Mouse (Mus musculus) limb, embryonic 11.5 days (tissue): ENCODE results near the gene Chst11. TPM values are rescaled to one million over a fixed set of nuclear protein-coding genes. Genes with fewer than 3 reads are reported as not detected.

Source experiments
- ATAC-seq: fragments of 200-750 bp; cut with Nextera tagmentation; 2 replicates; pipeline ENCODE4 v1.8.0; 2017; ENCODE audit warnings: low read depth; ENCODE audit not compliant: insufficient number of reproducible peaks, low FRiP score, low TSS enrichment
- DNase-seq: peaks from one replicate; pipeline ENCODE4 v3.0.0-alpha.2; 2015; ENCODE audit warnings: low spot score
- H3K27ac ChIP-seq: fragments of 300-500 bp; sonication (generic); replicated peaks from 2 replicates; pipeline ENCODE4 v1.5.1; 2014; ENCODE audit warnings: low read depth, mild to moderate bottlenecking, low read length
- H3K27me3 ChIP-seq: fragments of 300-500 bp; sonication (generic); 2 replicates; pipeline ENCODE4 v1.6.1; 2014; ENCODE audit warnings: mild to moderate bottlenecking, low read length, mixed read lengths; ENCODE audit not compliant: control insufficient read depth, insufficient read depth
- H3K36me3 ChIP-seq: fragments of 300-500 bp; sonication (generic); 2 replicates; pipeline ENCODE4 v1.6.1; 2014; ENCODE audit warnings: mild to moderate bottlenecking, low read length, moderate library complexity, mixed read lengths; ENCODE audit not compliant: control insufficient read depth, insufficient read depth
- H3K4me1 ChIP-seq: fragments of 300-500 bp; sonication (generic); 2 replicates; pipeline ENCODE4 v1.6.1; 2014; ENCODE audit warnings: low read length, mixed read lengths; ENCODE audit not compliant: control insufficient read depth, insufficient read depth
- H3K4me2 ChIP-seq: fragments of 300-500 bp; sonication (generic); 2 replicates; pipeline ENCODE4 v1.6.1; 2014; ENCODE audit warnings: low read depth, mild to moderate bottlenecking, moderate library complexity; ENCODE audit not compliant: severe bottlenecking
- H3K4me3 ChIP-seq: fragments of 300-500 bp; sonication (generic); 2 replicates; pipeline ENCODE4 v1.5.1; 2014; ENCODE audit warnings: low read depth, low read length
- H3K9ac ChIP-seq: fragments of 300-500 bp; sonication (generic); 2 replicates; pipeline ENCODE4 v1.6.1; 2014; ENCODE audit warnings: mild to moderate bottlenecking, low read length
- H3K9me3 ChIP-seq: fragments of 300-500 bp; sonication (generic); 2 replicates; pipeline ENCODE4 v1.6.1; 2016; ENCODE audit warnings: low read length; ENCODE audit not compliant: control insufficient read depth
- WGBS: fragments of 180-500 bp; shearing (Covaris S2); extraction: QIAGEN DNeasy Blood & Tissue Kit; methylation state at CpG from one replicate; pipeline ENCODE4 v1.1.7; 2014; 5-methylcytosine and 5-hydroxymethylcytosine counted together
- polyA plus RNA-seq: library from polyadenylated mRNA; unstranded; fragments of >200 nt; fragmentation: Nextera tagmentation; extraction: Ambion mirVana; gene quantifications from 2 replicates; pipeline ENCODE4 v1.2.1, GENCODE M21; 2014

Gene Chst11
- polyA plus RNA-seq, 1 experiment from 2014 or later, result 3.0 TPM

DNA sequence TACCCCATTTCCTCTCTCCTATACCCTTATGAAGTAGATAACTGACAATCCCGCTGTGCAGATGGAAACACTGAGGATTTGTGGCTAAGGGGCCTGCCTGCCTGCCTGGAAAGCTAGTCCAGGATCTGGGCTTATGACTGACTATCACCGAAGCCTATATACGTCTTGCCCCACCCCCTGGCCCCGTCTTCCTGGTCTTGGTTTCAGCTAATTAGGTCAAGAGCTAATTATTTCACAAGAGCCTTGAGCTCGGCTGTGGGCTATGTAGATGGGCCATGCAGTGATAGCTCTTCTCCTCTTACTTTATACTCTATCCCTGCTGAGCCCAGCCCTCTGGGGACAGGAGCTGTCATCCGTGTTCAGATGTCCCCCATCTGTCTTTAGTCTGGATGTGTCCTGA, 12.2 kb downstream of the Chst11 start:
- Histone ChIP-seq H3K27ac (no peak overlapping the region), H3K4me1 (no peaks in the 10 kb centered on the region), H3K27me3 (no peaks in the 10 kb centered on the region), H3K4me3 (no peak overlapping the region), H3K9ac (no peak overlapping the region), H3K9me3 (no peaks in the 10 kb centered on the region), H3K4me2 (no peak overlapping the region), H3K36me3 (no peaks in the 10 kb centered on the region)
- ATAC-seq (no peak), DNase-seq (no peak)
- 74% methylated on average over 6 of the region's 6 CpGs for WGBS

- no peaks in the 10 kb centered on the region for H3K27me3 ChIP-seq
- no peak overlapping the region for H3K4me2 ChIP-seq
- no peak overlapping the region for H3K9ac ChIP-seq
- H3K4me1 ChIP-seq, result no peaks in the 10 kb centered on the region
- H3K27ac ChIP-seq, result no peak overlapping the region
- H3K9me3 ChIP-seq, result no peaks in the 10 kb centered on the region
- WGBS, result 84% methylated on average over 5 of the region's 5 CpGs
- DNase-seq (no peak), ATAC-seq (no peak)
- H3K4me3 ChIP-seq, result no peak overlapping the region
- H3K36me3 ChIP-seq, result no peaks in the 10 kb centered on the region
These were observed 14.9 kb downstream of the Chst11 start for GRCm38 (mm10) chr10:83000169-83000568.

GRCm38 (mm10) chr10:83000721-83001120, 15.4 kb downstream of the Chst11 start:
- Histone ChIP-seq H3K4me1 (no peaks in the 10 kb centered on the region), H3K9me3 (no peaks in the 10 kb centered on the region), H3K4me2 (no peak overlapping the region), H3K9ac (no peak overlapping the region), H3K27me3 (no peaks in the 10 kb centered on the region), H3K36me3 (no peaks in the 10 kb centered on the region), H3K4me3 (no peak overlapping the region), H3K27ac (no peak overlapping the region)
- DNase-seq (no peak), ATAC-seq (no peak)
- WGBS, result 94% methylated on average over 2 of the region's 2 CpGs

GRCm38 (mm10) chr10:83003899-83004298, 18.6 kb downstream of the Chst11 start:
- H3K9ac ChIP-seq, result no peak overlapping the region
- H3K4me2 ChIP-seq, result no peak overlapping the region
- H3K27ac ChIP-seq, result no peak overlapping the region
- no peaks in the 10 kb centered on the region for H3K27me3 ChIP-seq
- no peak for ATAC-seq
- H3K9me3 ChIP-seq, result 0 out of 2 replicates have a peak, but pooled peaks cover 2% of the 10 kb centered on the region
- no peak overlapping the region for H3K4me3 ChIP-seq
- 91% methylated on average over 7 of the region's 7 CpGs for WGBS
- H3K36me3 ChIP-seq, result no peaks in the 10 kb centered on the region
- no peaks in the 10 kb centered on the region for H3K4me1 ChIP-seq
- DNase-seq, result no peak

DNA sequence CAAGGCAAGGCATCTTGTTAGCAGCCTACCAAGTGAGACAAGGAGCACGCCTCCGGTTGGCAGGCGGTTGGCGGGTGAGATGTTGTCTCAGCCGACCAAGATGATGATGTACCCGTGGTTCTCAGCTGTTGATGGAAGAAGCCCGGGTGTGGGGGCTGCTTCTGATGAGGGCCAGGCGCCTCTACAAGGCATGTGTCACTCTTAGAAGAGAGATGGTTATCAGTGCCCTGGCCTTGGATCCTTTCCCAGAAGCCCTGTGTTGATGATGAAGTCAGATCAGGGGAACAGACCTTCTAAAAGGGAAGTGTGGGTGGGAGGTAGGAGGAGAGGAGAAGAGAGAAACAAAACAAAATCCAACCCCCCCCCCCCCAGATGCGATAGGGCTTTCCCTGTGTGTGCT, 19.1 kb downstream of the Chst11 start:
- H3K27me3 ChIP-seq, result no peaks in the 10 kb centered on the region
- ATAC-seq, result no peak
- H3K9me3 ChIP-seq, result 0 out of 2 replicates have a peak, but pooled peaks cover 2% of the 10 kb centered on the region
- no peaks in the 10 kb centered on the region for H3K4me1 ChIP-seq
- DNase-seq, result no peak
- no peak overlapping the region for H3K4me2 ChIP-seq
- H3K36me3 ChIP-seq, result no peaks in the 10 kb centered on the region
- H3K27ac ChIP-seq, result no peak overlapping the region
- no peak overlapping the region for H3K9ac ChIP-seq
- no peak overlapping the region for H3K4me3 ChIP-seq
- WGBS, result 77% methylated on average over 9 of the region's 9 CpGs

- H3K27me3 ChIP-seq, result no peaks in the 10 kb centered on the region
- 0 out of 2 replicates have a peak, but pooled peaks cover 2% of the 10 kb centered on the region for H3K9me3 ChIP-seq
- DNase-seq, result no peak
- H3K9ac ChIP-seq, result no peak overlapping the region
- no peak for ATAC-seq
- H3K4me3 ChIP-seq, result no peak overlapping the region
- H3K4me1 ChIP-seq, result no peaks in the 10 kb centered on the region
- no peak overlapping the region for H3K4me2 ChIP-seq
- no peaks in the 10 kb centered on the region for H3K36me3 ChIP-seq
- no peak overlapping the region for H3K27ac ChIP-seq
- 79% methylated on average over 4 of the region's 4 CpGs for WGBS
These were observed 19.7 kb downstream of the Chst11 start for GRCm38 (mm10) chr10:83005003-83005402.

DNA sequence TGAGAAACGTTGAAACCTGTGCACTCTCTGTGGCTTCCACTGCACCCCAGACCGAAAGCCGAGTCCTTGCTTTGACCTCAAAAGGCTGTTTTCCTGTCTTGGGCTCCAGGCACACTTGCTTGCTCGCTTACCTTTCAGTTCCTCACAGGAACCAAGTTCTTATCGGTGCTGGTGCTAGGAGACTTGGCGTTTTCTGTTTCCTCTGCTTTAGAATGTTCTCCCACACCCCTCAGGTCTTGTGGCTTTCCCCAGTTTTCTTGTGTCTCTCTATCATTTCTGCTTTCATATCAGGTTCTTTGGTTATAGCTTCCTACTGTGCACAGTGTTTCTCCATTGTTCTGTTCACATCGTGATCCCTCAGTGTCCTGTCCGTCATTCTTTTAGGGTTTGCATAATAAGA, 21.0 kb downstream of the Chst11 start:
- H3K4me3 ChIP-seq, result no peak overlapping the region
- H3K9ac ChIP-seq, result no peak overlapping the region
- WGBS, result 91% methylated on average over 8 of the region's 8 CpGs
- no peak overlapping the region for H3K4me2 ChIP-seq
- H3K9me3 ChIP-seq, result 0 out of 2 replicates have a peak, but pooled peaks cover 2% of the 10 kb centered on the region
- H3K27me3 ChIP-seq, result no peaks in the 10 kb centered on the region
- no peaks in the 10 kb centered on the region for H3K36me3 ChIP-seq
- no peak overlapping the region for H3K27ac ChIP-seq
- ATAC-seq (no peak), DNase-seq (no peak)
- H3K4me1 ChIP-seq, result no peaks in the 10 kb centered on the region

GRCm38 (mm10) chr10:83013984-83014383, 28.7 kb downstream of the Chst11 start:
- Histone ChIP-seq H3K36me3 (no peaks in the 10 kb centered on the region), H3K4me1 (no peaks in the 10 kb centered on the region), H3K4me3 (no peak overlapping the region), H3K27me3 (no peaks in the 10 kb centered on the region), H3K9me3 (no peaks in the 10 kb centered on the region), H3K4me2 (no peak overlapping the region), H3K27ac (no peak overlapping the region), H3K9ac (no peak overlapping the region)
- 74% methylated on average over 3 of the region's 4 CpGs for WGBS
- no peak for ATAC-seq
- DNase-seq, result no peak

DNA sequence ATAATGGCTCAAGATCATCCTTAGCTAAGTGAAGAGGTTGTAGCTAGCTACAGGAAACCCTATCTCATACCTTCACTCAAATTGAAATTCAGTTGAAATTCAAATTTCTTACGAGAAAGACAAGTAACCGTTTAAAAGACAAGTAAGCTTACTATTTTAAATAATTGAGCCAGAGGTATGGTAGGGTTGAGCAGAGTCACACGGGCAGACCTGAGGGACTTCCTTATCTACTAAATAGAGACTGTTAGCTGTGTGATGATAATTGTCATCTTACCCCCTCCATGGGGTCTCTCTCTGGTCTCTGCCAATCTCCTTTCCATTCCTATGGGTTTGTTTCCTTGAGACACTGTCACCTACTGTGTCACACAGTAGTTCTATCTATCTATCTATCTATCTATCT, 30.6 kb downstream of the Chst11 start:
- no peak overlapping the region for H3K9ac ChIP-seq
- H3K27me3 ChIP-seq, result no peaks in the 10 kb centered on the region
- no peak overlapping the region for H3K4me2 ChIP-seq
- WGBS, result 92% methylated on average over 3 of the region's 3 CpGs
- peaks cover 2% of the 10 kb centered on the region; the same call in 1 of the 2 replicates for H3K4me1 ChIP-seq
- H3K9me3 ChIP-seq, result no peaks in the 10 kb centered on the region
- H3K27ac ChIP-seq, result no peak overlapping the region
- no peak for ATAC-seq
- H3K4me3 ChIP-seq, result no peak overlapping the region
- no peak for DNase-seq
- H3K36me3 ChIP-seq, result no peaks in the 10 kb centered on the region
